Mouse (Mus musculus) bone marrow, adult 2 months (tissue): ENCODE data around the gene Sigmar1.
A peak's percentile ranks its signal among the peaks of the same experiment; 100 is the strongest.

Experiments
- CTCF ChIP-seq: fragments of 200-500 bp; IDR thresholded peaks from 2 replicates; pipeline ENCODE4 v1.5.1; 2011; ENCODE audit warnings: low read length, control low read depth; ENCODE audit not compliant: control insufficient read depth, insufficient read depth
- POLR2A ChIP-seq: fragments of 200-500 bp; IDR thresholded peaks from 2 replicates; pipeline ENCODE4 v1.6.1; 2011; ENCODE audit warnings: low read depth, mild to moderate bottlenecking, control low read depth, low read length, borderline replicate concordance; ENCODE audit not compliant: control insufficient read depth

DNA sequence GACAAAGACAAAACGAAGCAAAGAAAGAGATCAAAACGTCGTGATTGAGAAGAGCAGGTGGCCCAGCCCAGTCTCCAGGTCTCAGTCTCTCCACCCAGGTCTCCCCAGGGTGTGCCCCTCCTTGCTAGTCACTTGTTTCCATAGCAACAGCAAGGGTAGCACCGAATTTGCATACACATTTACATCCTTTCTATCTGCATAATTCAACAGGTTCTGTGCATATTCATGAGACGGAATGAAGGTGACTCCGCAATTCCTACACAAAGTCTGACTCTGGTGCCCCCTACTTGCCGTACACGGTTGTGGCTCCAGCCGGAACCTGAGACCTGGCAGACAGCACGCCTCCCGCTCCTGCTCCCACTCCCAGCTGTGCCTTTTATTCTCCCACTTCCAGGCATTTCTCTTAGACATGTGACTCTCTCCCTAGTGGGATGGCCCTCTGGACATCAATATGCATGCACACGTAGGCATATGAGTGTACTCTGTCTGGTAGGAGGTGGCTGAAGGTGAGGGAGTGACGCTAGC is 48.9 kb downstream of the Sigmar1 start:
- TF ChIP-seq CTCF (peak; percentile 61), POLR2A (no peak)
